Mouse (Mus musculus): Measurements from ENCODE around the gene Tpbpa.
A peak's percentile ranks its signal among the peaks of the same experiment; 100 is the strongest.
"Not testable (repeated sequence)": the region's sequence is repeated elsewhere in the genome, so short reads cannot be mapped to it uniquely, and the experiment has no call there.

Gene Tpbpa

DNA sequence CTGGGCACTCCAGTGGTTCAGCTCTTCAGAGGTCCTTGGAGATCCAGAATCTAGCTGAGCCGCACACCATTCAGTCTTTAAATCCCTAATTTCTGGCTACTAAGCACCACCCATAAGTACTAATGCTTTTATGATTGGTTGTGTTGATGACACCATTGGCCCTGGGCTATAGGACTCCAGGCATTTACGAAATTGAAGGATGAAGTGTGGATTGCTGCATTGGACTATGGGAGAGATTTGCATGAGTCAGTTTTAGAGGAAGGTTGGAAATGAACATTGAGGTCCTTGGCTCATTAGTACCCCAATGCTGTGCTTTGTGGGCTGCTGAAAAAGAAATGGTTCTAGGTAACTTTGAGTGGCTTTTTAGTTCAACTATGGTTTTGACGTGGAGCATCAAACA is at the start of gene Tpbpa:
TSS of gene Tpbpa (minus strand) at position 101 of the 400 bp plus-strand sequence.
- not testable (repeated sequence) for DNase-seq

DNA sequence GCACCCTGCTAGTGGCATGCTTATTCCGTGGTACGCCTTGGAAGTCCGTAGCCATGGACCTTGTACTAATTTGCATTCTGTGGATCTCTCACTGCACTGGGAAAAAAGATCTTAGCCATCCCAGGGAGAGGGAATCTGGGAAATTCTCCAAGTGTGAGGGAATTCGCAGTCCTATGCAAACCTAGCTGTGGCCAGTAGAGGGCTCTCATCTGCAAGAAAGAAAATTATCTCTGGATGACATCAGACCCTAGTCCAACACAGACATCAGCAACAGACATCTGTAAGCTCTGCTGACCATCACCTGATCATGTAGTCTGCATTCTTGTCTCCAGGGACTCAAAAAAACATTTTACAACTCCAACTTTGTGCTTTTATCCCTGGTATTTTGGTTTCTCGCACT is 45.1 kb upstream of the Tpbpa start:
- DNase-seq = not testable (repeated sequence)

DNA sequence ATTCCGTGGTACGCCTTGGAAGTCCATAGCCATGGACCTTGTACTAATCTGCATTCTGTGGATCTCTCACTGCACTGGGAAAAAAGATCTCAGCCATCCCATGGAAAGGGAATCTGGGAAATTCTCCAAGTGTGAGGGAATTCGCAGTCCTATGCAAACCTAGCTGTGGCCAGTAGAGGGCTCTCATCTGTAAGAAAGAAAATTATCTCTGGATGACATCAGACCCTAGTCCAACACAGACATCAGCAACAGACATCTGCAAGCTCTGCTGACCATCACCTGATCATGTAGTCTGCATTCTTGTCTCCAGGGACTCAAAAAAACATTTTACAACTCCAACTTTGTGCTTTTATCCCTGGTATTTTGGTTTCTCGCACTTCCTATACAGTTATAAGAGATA is 30.5 kb upstream of the Tpbpa start:
- not testable (repeated sequence) for DNase-seq

DNA sequence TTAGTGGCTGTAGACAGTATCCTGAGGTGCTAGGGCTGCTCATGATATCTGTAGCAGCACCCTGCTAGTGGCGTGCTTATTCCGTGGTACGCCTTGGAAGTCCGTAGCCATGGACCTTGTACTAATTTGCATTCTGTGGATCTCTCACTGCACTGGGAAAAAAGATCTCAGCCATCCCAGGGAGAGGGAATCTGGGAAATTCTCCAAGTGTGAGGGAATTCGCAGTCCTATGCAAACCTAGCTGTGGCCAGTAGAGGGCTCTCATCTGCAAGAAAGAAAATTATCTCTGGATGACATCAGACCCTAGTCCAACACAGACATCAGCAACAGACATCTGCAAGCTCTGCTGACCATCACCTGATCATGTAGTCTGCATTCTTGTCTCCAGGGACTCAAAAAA is 22.2 kb upstream of the Tpbpa start:
- DNase-seq = not testable (repeated sequence)

DNA sequence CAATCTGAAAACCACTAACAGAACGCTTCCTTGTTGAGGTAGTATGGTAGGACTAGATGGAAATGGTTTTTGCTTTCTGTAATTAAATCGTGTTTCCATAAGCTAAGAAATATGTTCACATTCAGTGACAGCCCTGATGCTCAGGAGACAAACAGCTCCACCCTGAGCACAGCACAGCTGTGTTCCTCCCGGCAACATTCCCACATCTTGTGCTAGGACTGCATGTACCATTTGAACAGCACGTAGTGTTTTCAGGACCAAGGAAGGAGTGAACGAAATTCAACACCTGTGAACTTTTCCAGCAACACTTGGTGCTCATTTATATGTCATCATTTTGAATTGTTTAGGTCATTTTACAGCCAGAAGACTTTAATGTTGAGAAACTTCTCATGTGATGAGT is 19.9 kb upstream of the Tpbpa start:
- DNase-seq = no peak

DNA sequence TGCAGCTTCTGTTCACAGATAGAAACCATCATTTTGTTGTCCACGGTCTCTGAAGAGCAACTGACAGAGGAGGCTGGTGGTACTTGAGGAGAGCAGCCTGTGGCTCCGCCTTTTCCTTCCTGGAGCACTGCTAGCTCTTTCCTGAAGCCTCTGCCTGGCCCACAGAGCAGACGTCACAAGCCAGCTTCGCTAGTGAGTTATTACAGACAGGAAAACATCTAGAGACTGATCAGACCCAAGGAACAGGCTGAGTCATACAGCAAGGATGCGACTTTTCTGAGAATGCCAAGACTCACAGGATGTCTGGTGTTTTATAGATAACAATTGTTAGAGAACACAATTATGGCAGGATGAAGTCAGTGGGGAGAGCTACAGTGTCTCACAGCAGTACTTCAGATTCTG is 5.3 kb downstream of the Tpbpa start, which contains the start of the genes Gm49391 and Ctla2a:
TSS of gene Gm49391 (minus strand) at position 72 of the 402 bp plus-strand sequence.
TSS of gene Ctla2a (minus strand) at position 126 of the 402 bp plus-strand sequence.
- no peak for DNase-seq

DNA sequence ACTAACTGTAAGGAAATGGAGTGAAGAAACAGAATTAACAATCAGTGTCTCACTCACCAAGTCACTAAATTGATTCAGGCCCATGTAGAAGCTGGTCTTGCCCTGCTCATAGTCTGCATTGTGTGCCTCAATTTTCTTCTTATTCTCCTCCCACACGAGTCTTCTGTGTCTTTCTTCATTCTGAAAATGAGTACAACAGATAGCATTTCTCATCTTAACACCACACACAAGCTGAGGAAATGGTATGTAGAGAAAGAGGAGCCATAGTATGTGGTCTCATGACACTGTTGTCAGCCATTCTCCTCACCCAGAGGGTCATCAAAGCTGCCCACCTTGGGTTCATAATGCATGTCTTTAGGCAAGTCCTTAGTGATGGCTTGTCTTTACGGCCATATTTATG is 6.3 kb downstream of the Tpbpa start, which contains the start of gene Gm49393:
TSS of gene Gm49393 (minus strand) at position 101 of the 400 bp plus-strand sequence.
- not testable (repeated sequence) for DNase-seq

DNA sequence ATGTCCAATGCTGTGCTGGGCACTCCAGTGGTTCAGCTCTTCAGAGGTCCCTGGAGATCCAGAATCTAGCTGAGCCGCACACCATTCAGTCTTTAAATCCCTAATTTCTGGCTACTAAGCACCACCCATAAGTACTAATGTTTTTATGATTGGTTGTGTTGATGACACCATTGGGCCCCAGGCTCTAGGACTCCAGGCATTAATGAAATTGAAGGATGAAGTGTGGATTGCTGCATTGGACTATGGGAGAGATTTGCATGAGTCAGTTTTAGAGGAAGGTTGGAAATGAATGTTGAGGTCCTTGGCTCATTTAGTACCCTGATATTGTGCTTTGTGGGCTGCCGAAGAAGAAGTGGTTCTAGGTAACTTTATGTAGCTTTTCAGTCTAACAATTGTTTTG is 37.0 kb downstream of the Tpbpa start, which contains the start of gene Tpbpb:
TSS of gene Tpbpb (minus strand) at position 101 of the 400 bp plus-strand sequence.
- not testable (repeated sequence) for DNase-seq

DNA sequence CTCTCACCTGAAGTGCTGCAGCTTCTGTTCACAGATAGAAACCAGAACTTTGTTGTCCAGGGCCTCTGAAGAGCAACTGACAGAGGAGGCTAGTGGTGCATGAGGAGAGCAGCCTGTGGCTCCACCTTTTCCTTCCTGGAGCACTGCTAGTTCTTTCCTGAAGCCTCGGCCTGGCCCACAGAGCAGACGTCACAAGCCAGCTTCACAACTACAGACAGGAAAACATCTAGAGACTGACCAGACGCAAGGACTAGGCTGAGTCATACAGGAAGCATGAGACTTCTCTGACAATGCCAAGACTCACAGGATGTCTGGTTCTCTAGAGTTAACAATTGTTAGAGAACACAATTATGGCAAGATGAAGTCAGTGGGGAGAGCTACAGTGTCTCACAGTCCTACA is 44.5 kb downstream of the Tpbpa start, which contains the start of gene Ctla2b:
TSS of gene Ctla2b (minus strand) at position 120 of the 400 bp plus-strand sequence.
- DNase-seq = peak; percentile 65

DNA sequence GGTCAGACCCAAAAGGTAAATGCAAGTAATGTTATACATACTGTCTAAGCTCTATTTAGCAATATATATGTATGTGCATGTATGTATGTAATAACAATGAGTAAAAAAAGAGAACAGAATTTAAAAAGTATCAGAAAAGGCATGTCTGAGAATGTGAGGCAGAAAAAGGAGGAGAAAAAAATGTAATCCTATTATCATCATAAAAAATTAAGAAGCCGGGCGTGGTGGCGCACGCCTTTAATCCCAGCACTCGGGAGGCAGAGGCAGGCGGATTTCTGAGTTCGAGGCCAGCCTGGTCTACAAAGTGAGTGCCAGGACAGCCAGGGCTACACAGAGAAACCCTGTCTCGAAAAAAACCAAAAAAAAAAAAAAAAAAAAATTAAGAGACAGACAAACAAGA is 45.0 kb downstream of the Tpbpa start, which contains the start of gene Gm49392:
TSS of gene Gm49392 (minus strand) at position 101 of the 400 bp plus-strand sequence.
- not testable (repeated sequence) for DNase-seq

DNA sequence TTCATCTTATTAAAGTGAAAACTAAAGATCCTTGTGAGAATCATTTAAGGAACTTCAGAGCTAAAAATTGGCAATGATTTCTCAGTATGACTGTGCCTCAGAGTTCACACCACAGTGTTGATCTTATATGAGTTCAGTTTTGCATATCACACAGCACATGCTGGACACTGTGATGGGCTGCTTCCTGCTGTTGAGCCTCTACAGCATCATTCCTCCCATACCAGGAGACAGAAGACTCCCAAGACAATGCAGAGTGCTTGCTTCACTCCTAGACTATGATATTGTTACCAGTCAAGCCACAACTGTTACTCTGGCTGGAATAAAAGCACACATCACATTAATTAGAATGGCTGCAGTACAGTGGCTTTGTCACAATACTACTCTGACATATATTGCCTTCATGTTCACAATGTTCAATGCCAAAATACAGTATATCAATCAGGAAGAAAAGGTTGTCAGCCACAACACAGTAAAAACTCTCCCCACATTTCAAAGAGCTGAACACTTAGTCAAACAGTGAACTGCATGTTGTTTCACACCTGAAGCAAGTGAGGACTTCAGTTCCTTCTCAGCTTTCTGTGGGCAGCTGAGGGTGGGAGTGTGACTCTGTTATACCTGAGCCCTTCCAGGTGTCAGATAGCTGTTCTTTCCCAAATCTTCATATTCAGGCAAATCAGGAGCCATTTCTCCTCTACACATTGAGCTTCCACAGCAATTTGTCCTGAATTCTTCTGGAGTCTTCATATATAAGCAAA is 46.2 kb downstream of the Tpbpa start:
- DNase-seq = no peak

DNA sequence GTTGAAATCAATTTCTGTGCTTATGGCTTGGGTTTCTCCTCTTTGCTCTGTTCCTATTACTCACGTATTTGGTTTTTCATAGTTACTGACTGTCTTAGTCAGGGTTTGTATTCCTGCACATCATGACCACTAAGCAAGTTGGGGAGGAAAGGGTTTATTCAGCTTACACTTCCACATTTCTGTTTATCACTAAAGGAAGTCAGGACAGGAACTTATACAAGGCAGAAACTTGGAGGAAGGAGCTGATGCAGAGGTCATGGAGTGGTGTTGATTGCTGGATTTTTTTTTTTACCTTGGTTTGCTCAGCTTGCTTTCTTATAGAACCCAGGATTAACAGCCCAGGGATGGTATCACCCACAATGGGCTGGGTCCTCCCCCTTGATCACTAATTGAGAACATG is 49.5 kb downstream of the Tpbpa start:
- no peak for DNase-seq

Measured in layer of hippocampus, adult 9-11 months (tissue).